Mouse (Mus musculus) cerebellum, adult (tissue): ENCODE data around the gene Gm10337.
A peak's percentile ranks its signal among the peaks of the same experiment; 100 is the strongest.

Experiments
- ATAC-seq: cut with Nextera tagmentation; 2 replicates; pipeline ENCODE4 v1.9.2; 2017; ENCODE audit warnings: mild to moderate bottlenecking, moderate library complexity, mixed read lengths; ENCODE audit not compliant: insufficient number of reproducible peaks, low FRiP score, low TSS enrichment

Gm10337 gene

GRCm38 (mm10) chr15:102503447-102503846 lies at the start of gene Gm10337:
Gene Gm10337 (plus strand): TSS chr15:102503722.
- no peak for ATAC-seq

GRCm38 (mm10) chr15:102455993-102456392 lies 47.5 kb upstream of the Gm10337 start:
- ATAC-seq = no peak

- no peak for ATAC-seq
Measured at GRCm38 (mm10) chr15:102458050-102458736, 45.3 kb upstream of the Gm10337 start.

- ATAC-seq = peak; percentile 96
Measured at GRCm38 (mm10) chr15:102458904-102459317, 44.6 kb upstream of the Gm10337 start, which contains the start of gene Prr13. Gene Prr13 (plus strand): TSS chr15:102459028.

- ATAC-seq = no peak
Measured at GRCm38 (mm10) chr15:102459381-102459780, 44.1 kb upstream of the Gm10337 start.

GRCm38 (mm10) chr15:102459847-102460246 lies 43.7 kb upstream of the Gm10337 start:
- ATAC-seq = no peak

GRCm38 (mm10) chr15:102460409-102460808 lies 43.1 kb upstream of the Gm10337 start:
- ATAC-seq = no peak

GRCm38 (mm10) chr15:102460971-102461370 lies 42.6 kb upstream of the Gm10337 start:
- no peak for ATAC-seq

- ATAC-seq = no peak
Measured at GRCm38 (mm10) chr15:102461430-102462075, 42.0 kb upstream of the Gm10337 start.

- no peak for ATAC-seq
Measured at GRCm38 (mm10) chr15:102463666-102464065, 39.9 kb upstream of the Gm10337 start.

GRCm38 (mm10) chr15:102468675-102469370 lies 34.7 kb upstream of the Gm10337 start:
- no peak for ATAC-seq

- ATAC-seq = peak; percentile 99
Measured at GRCm38 (mm10) chr15:102470183-102470604, 33.3 kb upstream of the Gm10337 start, which contains the start of gene Pcbp2. Gene Pcbp2 (plus strand): TSS chr15:102470539.

- peak; percentile 27; the same call in 1 of the 2 replicates for ATAC-seq
Measured at GRCm38 (mm10) chr15:102470605-102471294, 32.8 kb upstream of the Gm10337 start.

GRCm38 (mm10) chr15:102471295-102471645 lies 32.3 kb upstream of the Gm10337 start:
- 0 out of 2 replicates have a peak, but pooled peaks have one; percentile 2 for ATAC-seq

- ATAC-seq = no peak
Measured at GRCm38 (mm10) chr15:102471727-102472126, 31.8 kb upstream of the Gm10337 start.

GRCm38 (mm10) chr15:102473246-102473645 lies 30.3 kb upstream of the Gm10337 start:
- no peak for ATAC-seq

- ATAC-seq = no peak
Measured at GRCm38 (mm10) chr15:102474520-102474919, 29.0 kb upstream of the Gm10337 start.

- no peak for ATAC-seq
Measured at GRCm38 (mm10) chr15:102483136-102483535, 20.4 kb upstream of the Gm10337 start.

- no peak for ATAC-seq
Measured at GRCm38 (mm10) chr15:102485853-102486252, 17.7 kb upstream of the Gm10337 start.

- no peak for ATAC-seq
Measured at GRCm38 (mm10) chr15:102487664-102488063, 15.9 kb upstream of the Gm10337 start.
